22 mouse cellular contexts compared by ENCODE assay signal in the genomic region with DNA sequence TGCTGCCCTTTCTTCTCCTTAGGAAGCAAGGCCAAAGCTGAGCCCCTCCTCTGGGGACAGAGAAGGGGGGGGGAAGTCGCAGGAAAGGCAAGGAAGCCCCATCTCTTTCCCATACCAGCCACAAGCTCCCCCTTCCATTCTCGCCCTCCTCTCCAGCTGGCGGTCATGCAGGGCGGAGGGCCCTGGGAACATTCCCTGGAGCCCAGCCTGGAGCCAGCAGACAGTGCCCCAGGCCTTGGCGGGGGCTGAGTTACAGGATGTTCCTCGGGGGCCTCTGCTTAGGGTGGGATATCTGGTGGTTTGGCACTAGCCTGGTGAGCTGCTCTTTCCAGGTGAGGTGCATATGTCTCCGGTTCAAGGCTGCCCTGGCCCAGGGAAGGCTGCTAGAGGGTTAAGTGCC. TPM values are rescaled to one million over a fixed set of nuclear protein-coding genes. Genes with fewer than 3 reads are reported as not detected.
"Had no signal": no experiment of that assay in that cellular context is flagged by ENCODE, and none has a peak within 500 bp of the region (broad histone marks: within the 10 kb centered on the region; RNA-seq: fewer than 3 reads in every experiment).

No protein-coding gene starts in this region.

- H3K36me3 ChIP-seq: limb, embryonic 13.5 days; midbrain, embryonic 10.5 days; neural tube, embryonic 13.5 days had no signal

- H3K27ac ChIP-seq: kidney, postnatal 0 days; limb, embryonic 13.5 days; liver, embryonic 14.5 days; midbrain, embryonic 10.5 days; neural tube, embryonic 13.5 days; stomach, postnatal 0 days had no signal

- H3K9ac ChIP-seq: limb, embryonic 13.5 days; liver, embryonic 14.5 days; neural tube, embryonic 13.5 days had no signal

- H3K4me3 ChIP-seq: limb, embryonic 13.5 days; midbrain, embryonic 10.5 days; neural tube, embryonic 13.5 days had no signal

- H3K27me3 ChIP-seq: limb, embryonic 13.5 days; neural tube, embryonic 13.5 days had no signal

- H3K4me2 ChIP-seq: limb, embryonic 13.5 days; neural tube, embryonic 13.5 days had no signal

- H3K9me3 ChIP-seq: limb, embryonic 13.5 days; midbrain, embryonic 10.5 days; neural tube, embryonic 13.5 days had no signal

- DNase-seq: kidney, adult 8-10 months; kidney, postnatal 36 days; layer of hippocampus, adult 9-11 months; layer of hippocampus, postnatal 36 days; lung, adult 18-20 months; lung, postnatal 4 days; midbrain, embryonic 14.5 days; right cerebral cortex, adult 18-20 months; thymus, adult 2 months; thymus, postnatal 25 days had no signal

- ATAC-seq: lung, postnatal 0 days had no signal

RNA-seq across cellular contexts. Expression of a gene that starts 48.2 kb away (rescaled TPM):
- total RNA-seq: layer of hippocampus, adult 18-20 months; layer of hippocampus, postnatal 36 days; left cerebral cortex, postnatal 36 days; liver, adult 2 months; megakaryocyte, adult 5-6 weeks had no signal
- polyA plus RNA-seq: kidney, postnatal 0 days; limb, embryonic 13.5 days; liver, adult 2 months; liver, embryonic 14.5 days; lung, postnatal 0 days; midbrain, embryonic 10.5 days; midbrain, embryonic 14.5 days; neural tube, embryonic 13.5 days; stomach, postnatal 0 days; thymus, adult 2 months; urinary bladder, adult 2 months had no signal
